Mouse (Mus musculus) CD4-positive helper T cell, adult 2 months (primary cell): ENCODE data around the gene Kif5c.

Experiments
- DNase-seq: peaks from one replicate; pipeline ENCODE4 v3.0.0-alpha.2; 2012; ENCODE audit warnings: low read depth, missing footprints, low spot score

Gene Kif5c

GRCm38 (mm10) chr2:49788051-49788418 is 168.9 kb downstream of the Kif5c start:
- DNase-seq = no peak

GRCm38 (mm10) chr2:49788643-49789042 is 169.5 kb downstream of the Kif5c start:
- no peak for DNase-seq

- DNase-seq = no peak
These were observed 170.0 kb downstream of the Kif5c start for GRCm38 (mm10) chr2:49789078-49789477.

- DNase-seq = no peak
These were observed 170.4 kb downstream of the Kif5c start for GRCm38 (mm10) chr2:49789504-49789903.

GRCm38 (mm10) chr2:49797444-49798143 is 178.5 kb downstream of the Kif5c start:
- no peak for DNase-seq

GRCm38 (mm10) chr2:49804448-49804847 is 185.3 kb downstream of the Kif5c start:
- DNase-seq = no peak

- no peak for DNase-seq
These were observed 186.8 kb downstream of the Kif5c start for GRCm38 (mm10) chr2:49805736-49806371.

GRCm38 (mm10) chr2:49809496-49809895 is 190.4 kb downstream of the Kif5c start:
- no peak for DNase-seq

GRCm38 (mm10) chr2:49811420-49811819 is 192.3 kb downstream of the Kif5c start:
- no peak for DNase-seq

GRCm38 (mm10) chr2:49811871-49812363 is 192.8 kb downstream of the Kif5c start:
- no peak for DNase-seq

GRCm38 (mm10) chr2:49813151-49813550 is 194.1 kb downstream of the Kif5c start:
- no peak for DNase-seq

- no peak for DNase-seq
These were observed 194.9 kb downstream of the Kif5c start for GRCm38 (mm10) chr2:49814011-49814410.

- DNase-seq = no peak
These were observed 196.7 kb downstream of the Kif5c start for GRCm38 (mm10) chr2:49815696-49816320.

GRCm38 (mm10) chr2:49816549-49816948 is 197.5 kb downstream of the Kif5c start:
- no peak for DNase-seq

- DNase-seq = no peak
These were observed 198.1 kb downstream of the Kif5c start for GRCm38 (mm10) chr2:49817151-49817550.

- no peak for DNase-seq
These were observed 199.0 kb downstream of the Kif5c start for GRCm38 (mm10) chr2:49818126-49818525.

GRCm38 (mm10) chr2:49822312-49822711 is 203.2 kb downstream of the Kif5c start:
- DNase-seq = no peak
